19 mouse cellular contexts compared by ENCODE assay signal in the genomic region with DNA sequence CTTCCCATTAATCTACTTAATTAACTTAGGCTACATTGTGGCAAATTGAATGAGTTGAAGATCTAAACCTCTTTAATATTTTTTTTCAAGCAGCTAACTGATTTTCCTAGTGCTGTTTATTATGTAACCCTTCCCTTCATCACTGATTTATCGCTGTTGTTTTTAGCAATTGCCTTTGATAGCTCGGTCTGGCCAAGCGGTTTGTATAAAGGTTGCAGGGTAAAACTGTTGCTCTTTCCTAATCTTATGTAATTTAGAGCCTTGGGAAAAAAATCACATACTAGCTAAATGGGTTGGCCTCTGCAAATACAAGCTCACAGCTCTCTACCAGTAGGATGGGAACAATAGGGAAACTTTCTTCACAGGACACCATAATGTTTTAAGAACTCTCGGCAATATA.
A peak's percentile ranks its signal among the peaks of the same experiment; 100 is the strongest.
DNase-seq lines count a peak whose midpoint lies in the region; ATAC-seq lines count a peak whose summit lies in the region.
"Had no signal": no experiment of that assay in that cellular context is flagged by ENCODE, and none has a peak within 500 bp of the region (broad histone marks: within the 10 kb centered on the region; RNA-seq: fewer than 3 reads in every experiment).

No protein-coding gene starts in this region.

- H3K4me1 ChIP-seq in kidney, embryonic 16.5 days (ENCODE audit: insufficient read depth, low read length), result no peaks in the 10 kb centered on the region
- H3K4me1 ChIP-seq: forebrain, embryonic 13.5 days had no signal

- intact Hi-C loops in left cerebral cortex, postnatal 10 days (cut with DNase I), result no loop called here

- DNase-seq in adrenal gland, postnatal 36 days, result peak; percentile 31
- DNase-seq in adrenal gland, adult 2 months, result no peak
- DNase-seq in kidney, postnatal 14 days, result peak; percentile 17
- peak; percentile 8 for DNase-seq in lung, postnatal 36 days
- DNase-seq in lung, adult 18-20 months, result no peak
- no peak for DNase-seq in left cerebral cortex, postnatal 10 days (ENCODE audit: extremely low spot score in 1 of 2, low spot score in 2 of 2)
- DNase-seq: cerebellum, adult 2 months; cerebellum, postnatal 10 days; forebrain, postnatal 0 days; gastrocnemius, postnatal 14 days; heart, adult 2 months; heart, postnatal 14 days had no signal

- no peaks in the 10 kb centered on the region for H3K36me3 ChIP-seq in kidney, embryonic 16.5 days (ENCODE audit: insufficient read depth, low read length)
- H3K36me3 ChIP-seq: embryonic facial prominence, embryonic 10.5 days; heart, embryonic 15.5 days; hindbrain, embryonic 13.5 days had no signal

- no peaks in the 10 kb centered on the region for H3K27me3 ChIP-seq in kidney, embryonic 16.5 days (ENCODE audit: insufficient read depth, low read length)
- H3K27me3 ChIP-seq: forebrain, embryonic 13.5 days; heart, embryonic 15.5 days; hindbrain, embryonic 13.5 days had no signal

- no peak overlapping the region for H3K4me3 ChIP-seq in kidney, embryonic 16.5 days (ENCODE audit: low read length)
- H3K4me3 ChIP-seq: embryonic facial prominence, embryonic 10.5 days; forebrain, embryonic 13.5 days; heart, adult 2 months; heart, embryonic 15.5 days; hindbrain, embryonic 13.5 days had no signal

- no peak for ATAC-seq in kidney, embryonic 16.5 days (ENCODE audit: low FRiP score, low TSS enrichment)
- ATAC-seq: forebrain, embryonic 13.5 days; forebrain, postnatal 0 days; hindbrain, postnatal 0 days had no signal

- no peaks in the 10 kb centered on the region for H3K9me3 ChIP-seq in kidney, embryonic 16.5 days (ENCODE audit: low read length)
- H3K9me3 ChIP-seq: embryonic facial prominence, embryonic 10.5 days; forebrain, embryonic 13.5 days; heart, embryonic 15.5 days; hindbrain, embryonic 13.5 days had no signal

- H3K27ac ChIP-seq in kidney, embryonic 16.5 days (ENCODE audit: low read length), result no peak overlapping the region
- H3K27ac ChIP-seq: embryonic facial prominence, embryonic 10.5 days; forebrain, embryonic 13.5 days; heart, adult 2 months; heart, embryonic 15.5 days; hindbrain, embryonic 13.5 days; hindbrain, postnatal 0 days had no signal

- H3K9ac ChIP-seq in kidney, embryonic 16.5 days (replicated peaks; ENCODE audit: low read length), result no peak overlapping the region
- H3K9ac ChIP-seq: forebrain, embryonic 13.5 days; forebrain, postnatal 0 days; heart, embryonic 15.5 days; hindbrain, embryonic 13.5 days had no signal

- H3K4me2 ChIP-seq in kidney, embryonic 16.5 days (replicated peaks; ENCODE audit: low read depth, low read length), result no peak overlapping the region
- H3K4me2 ChIP-seq: forebrain, embryonic 13.5 days; heart, embryonic 11.5 days; heart, embryonic 15.5 days; hindbrain, embryonic 13.5 days had no signal

- WGBS in kidney, embryonic 16.5 days, result 58% methylated on average over 4 of the region's 4 CpGs

Comparison
In these comparisons a context has a peak if more than half of its experiments do, and no peak if none do; other contexts are left out.
1. DNase-seq: peak in adrenal gland, postnatal 36 days (2 of 2), kidney, postnatal 14 days (single experiment) and lung, postnatal 36 days (single experiment); none in adrenal gland, adult 2 months (single experiment), lung, adult 18-20 months (0 of 2) and left cerebral cortex, postnatal 10 days (0 of 2).